ENCODE assay signal across 35 mouse cellular contexts in the genomic region with DNA sequence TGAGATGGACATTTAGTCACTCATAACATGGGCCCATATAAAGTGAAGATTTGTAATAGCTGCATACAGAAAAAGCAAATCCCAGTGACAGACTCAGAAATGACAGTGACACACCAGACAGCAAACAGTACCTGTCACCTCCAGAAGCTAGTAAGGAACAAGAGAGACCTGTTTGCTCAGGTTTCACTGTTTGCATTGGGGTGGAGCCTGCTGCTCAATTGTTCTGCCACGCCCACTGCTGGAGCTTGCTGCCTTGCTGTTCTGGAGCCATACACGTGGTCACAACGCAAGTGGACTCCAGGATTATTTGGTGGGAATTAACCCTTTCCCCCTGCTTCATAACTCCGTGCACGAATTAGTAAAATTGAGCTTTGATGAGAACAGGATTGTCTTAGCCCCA.
DNase-seq lines count a peak whose midpoint lies in the region; ATAC-seq and TF ChIP-seq lines count a peak whose summit lies in the region.
"Had no signal": no experiment of that assay in that cellular context is flagged by ENCODE, and none has a peak within 500 bp of the region (broad histone marks: within the 10 kb centered on the region; RNA-seq: fewer than 3 reads in every experiment).

No protein-coding gene starts in this region.

- no peaks in the 10 kb centered on the region for H3K4me1 ChIP-seq in midbrain, postnatal 0 days (ENCODE audit: insufficient read depth, low read length)
- no peaks in the 10 kb centered on the region for H3K4me1 ChIP-seq in forebrain, embryonic 12.5 days
- H3K4me1 ChIP-seq: forebrain, embryonic 15.5 days; heart, embryonic 10.5 days; heart, embryonic 15.5 days; hindbrain, embryonic 12.5 days; kidney, embryonic 15.5 days; limb, embryonic 10.5 days; limb, embryonic 15.5 days; liver, embryonic 13.5 days; neural tube, embryonic 12.5 days had no signal

- H3K9me3 ChIP-seq in midbrain, postnatal 0 days (ENCODE audit: low read length): no peaks in the 10 kb centered on the region
- no peaks in the 10 kb centered on the region for H3K9me3 ChIP-seq in forebrain, embryonic 12.5 days
- H3K9me3 ChIP-seq: forebrain, embryonic 15.5 days; heart, embryonic 10.5 days; heart, embryonic 15.5 days; hindbrain, embryonic 12.5 days; kidney, embryonic 15.5 days; limb, embryonic 10.5 days; limb, embryonic 15.5 days; liver, embryonic 13.5 days; neural tube, embryonic 12.5 days had no signal

- no peaks in the 10 kb centered on the region for H3K27me3 ChIP-seq in midbrain, postnatal 0 days (ENCODE audit: insufficient read depth, low read length)
- no peaks in the 10 kb centered on the region for H3K27me3 ChIP-seq in forebrain, embryonic 12.5 days
- H3K27me3 ChIP-seq: forebrain, embryonic 15.5 days; heart, embryonic 15.5 days; hindbrain, embryonic 12.5 days; kidney, embryonic 15.5 days; limb, embryonic 15.5 days; liver, embryonic 13.5 days; neural tube, embryonic 12.5 days; Patski had no signal

- no peak for TF ChIP-seq CTCF in midbrain, postnatal 0 days (IDR thresholded peaks at IDR 0.05)

- no peak for ATAC-seq in midbrain, postnatal 0 days (ENCODE audit: low FRiP score)
- ATAC-seq in forebrain, embryonic 12.5 days (ENCODE audit: low FRiP score): no peak
- ATAC-seq: forebrain, embryonic 15.5 days; hindbrain, postnatal 0 days; midbrain, embryonic 16.5 days; Patski had no signal

- H3K27ac ChIP-seq in midbrain, postnatal 0 days (ENCODE audit: low read depth, low read length): no peak overlapping the region
- H3K27ac ChIP-seq in forebrain, embryonic 12.5 days: no peak overlapping the region
- H3K27ac ChIP-seq: forebrain, embryonic 15.5 days; heart, embryonic 10.5 days; heart, embryonic 15.5 days; hindbrain, embryonic 12.5 days; hindbrain, postnatal 0 days; kidney, embryonic 15.5 days; layer of hippocampus, adult 2 months; limb, embryonic 10.5 days; limb, embryonic 15.5 days; liver, embryonic 13.5 days; neural tube, embryonic 12.5 days had no signal

- H3K9ac ChIP-seq in midbrain, postnatal 0 days (replicated peaks; ENCODE audit: low read length, poor library complexity, severe bottlenecking): no peak overlapping the region
- H3K9ac ChIP-seq in forebrain, embryonic 12.5 days: no peak overlapping the region
- H3K9ac ChIP-seq: forebrain, embryonic 15.5 days; heart, embryonic 15.5 days; hindbrain, embryonic 12.5 days; kidney, embryonic 15.5 days; limb, embryonic 15.5 days; liver, embryonic 13.5 days; neural tube, embryonic 12.5 days had no signal

- no peak overlapping the region for H3K4me2 ChIP-seq in midbrain, postnatal 0 days (ENCODE audit: low read depth, low read length, poor library complexity, severe bottlenecking)
- H3K4me2 ChIP-seq in forebrain, embryonic 12.5 days: no peak overlapping the region
- H3K4me2 ChIP-seq: forebrain, embryonic 15.5 days; heart, embryonic 15.5 days; hindbrain, embryonic 12.5 days; kidney, embryonic 15.5 days; limb, embryonic 15.5 days; liver, embryonic 13.5 days; midbrain, embryonic 11.5 days; neural tube, embryonic 12.5 days had no signal

- 38% methylated on average over 5 of the region's 5 CpGs for WGBS in large intestine, adult 2 months
- WGBS in midbrain, postnatal 0 days: 68% methylated on average over 5 of the region's 5 CpGs
- 74% methylated on average over 5 of the region's 5 CpGs for WGBS in forebrain, embryonic 12.5 days

- H3K4me3 ChIP-seq in midbrain, postnatal 0 days (ENCODE audit: low read depth, low read length): no peak overlapping the region
- no peak overlapping the region for H3K4me3 ChIP-seq in forebrain, embryonic 12.5 days (replicated peaks)
- H3K4me3 ChIP-seq: forebrain, embryonic 15.5 days; heart, embryonic 10.5 days; heart, embryonic 15.5 days; hindbrain, embryonic 12.5 days; kidney, embryonic 15.5 days; layer of hippocampus, adult 2 months; limb, embryonic 10.5 days; limb, embryonic 15.5 days; liver, embryonic 13.5 days; myocyte; neural tube, embryonic 12.5 days had no signal

- H3K36me3 ChIP-seq in midbrain, postnatal 0 days (ENCODE audit: insufficient read depth, low read length): no peaks in the 10 kb centered on the region
- H3K36me3 ChIP-seq in forebrain, embryonic 12.5 days (replicated peaks): no peaks in the 10 kb centered on the region
- H3K36me3 ChIP-seq: forebrain, embryonic 15.5 days; heart, embryonic 10.5 days; heart, embryonic 15.5 days; hindbrain, embryonic 12.5 days; kidney, embryonic 15.5 days; limb, embryonic 10.5 days; limb, embryonic 15.5 days; liver, embryonic 13.5 days; neural tube, embryonic 12.5 days had no signal

- peak; percentile 1 to 4 for DNase-seq in urinary bladder, adult 18-20 months (ENCODE audit: low spot score in 2 of 2)
- no peak for DNase-seq in urinary bladder, postnatal 10 days (ENCODE audit: low spot score)
- DNase-seq in R1 (ENCODE audit: low read depth, low spot score): peak; percentile 68
- peak; percentile 45 for DNase-seq in large intestine, adult 2 months (ENCODE audit: low read depth, low spot score)
- no peak for DNase-seq in adrenal gland, adult 18-20 months (ENCODE audit: low spot score in 2 of 2)
- no peak for DNase-seq in midbrain, postnatal 0 days (ENCODE audit: low spot score)
- DNase-seq: adrenal gland, adult 8-10 months; B cell, adult 2 months; cerebellum, adult 2 months; cerebellum, postnatal 14 days; gastrocnemius, postnatal 25 days; heart, adult 11 months; heart, postnatal 36 days; kidney, adult 18-20 months; kidney, postnatal 25 days; liver, embryonic 13.5 days; lung, adult 18-20 months; right cerebral cortex, postnatal 4 days; thymus, adult 18-20 months; thymus, postnatal 25 days had no signal

Comparison
In these comparisons a context has a peak if more than half of its experiments do, and no peak if none do; other contexts are left out.
1. DNase-seq: peak in urinary bladder, adult 18-20 months (2 of 2), R1 (single experiment) and large intestine, adult 2 months (single experiment); none in urinary bladder, postnatal 10 days (single experiment), adrenal gland, adult 18-20 months (0 of 2) and midbrain, postnatal 0 days (single experiment).